Mouse (Mus musculus) limb, embryonic 10.5 days (tissue): ENCODE data around the gene Nrcam. TPM values are rescaled to one million over a fixed set of nuclear protein-coding genes. Genes with fewer than 3 reads are reported as not detected.

Experiments
- DNase-seq: peaks from one replicate; pipeline ENCODE4 v3.0.0-alpha.2; 2017; ENCODE audit warnings: low spot score
- H3K27ac ChIP-seq: fragments of 300-500 bp; sonication (generic); 2 replicates; pipeline ENCODE4 v1.5.1; 2016; ENCODE audit warnings: mild to moderate bottlenecking
- H3K27me3 ChIP-seq: fragments of 300-500 bp; sonication (generic); 2 replicates; pipeline ENCODE4 v1.6.1; 2016; ENCODE audit warnings: low read depth, mild to moderate bottlenecking; ENCODE audit not compliant: poor library complexity, severe bottlenecking
- H3K36me3 ChIP-seq: fragments of 300-500 bp; sonication (generic); 2 replicates; pipeline ENCODE4 v1.6.1; 2016; ENCODE audit warnings: mild to moderate bottlenecking, moderate library complexity
- H3K4me1 ChIP-seq: fragments of 300-500 bp; sonication (generic); 2 replicates; pipeline ENCODE4 v1.6.1; 2016
- H3K4me3 ChIP-seq: fragments of 300-500 bp; sonication (generic); 2 replicates; pipeline ENCODE4 v1.5.1; 2016; ENCODE audit warnings: mild to moderate bottlenecking, moderate library complexity
- H3K9me3 ChIP-seq: fragments of 300-500 bp; sonication (generic); replicated peaks from 2 replicates; pipeline ENCODE4 v1.6.1; 2016; ENCODE audit warnings: mild to moderate bottlenecking
- WGBS: fragments of 180-500 bp; shearing (Covaris S2); methylation state at CpG from one replicate; pipeline ENCODE4 v1.1.7; 2016; 5-methylcytosine and 5-hydroxymethylcytosine counted together
- polyA plus RNA-seq: library from polyadenylated mRNA; unstranded; fragments of >200 nt; fragmentation: Nextera tagmentation; extraction: Ambion mirVana; gene quantifications from 2 replicates; pipeline ENCODE4 v1.2.1, GENCODE M21; 2016

Gene Nrcam
- polyA plus RNA-seq, 1 experiment from 2014 or later: 0.91 TPM

GRCm38 (mm10) chr12:44329316-44330215 is 881 bp downstream of the Nrcam start:
- no peaks in the 10 kb centered on the region for H3K36me3 ChIP-seq
- H3K27ac ChIP-seq: peak overlapping the region; percentile 50; the same call in 1 of the 2 replicates
- peaks cover 52% of the 10 kb centered on the region for H3K27me3 ChIP-seq
- peak overlapping the region; percentile 70 for H3K4me3 ChIP-seq
- no peaks in the 10 kb centered on the region for H3K9me3 ChIP-seq
- H3K4me1 ChIP-seq: peaks cover 19% of the 10 kb centered on the region
- peak; percentile 62 for DNase-seq
- WGBS: under 1% methylated on average over 61 of the region's 61 CpGs

- 1% methylated on average over 9 of the region's 9 CpGs for WGBS
- DNase-seq: no peak
- peaks cover 52% of the 10 kb centered on the region for H3K27me3 ChIP-seq
These were observed 1.6 kb downstream of the Nrcam start for GRCm38 (mm10) chr12:44330216-44330719.

GRCm38 (mm10) chr12:44337136-44337640 is 8.5 kb downstream of the Nrcam start:
- no peak for DNase-seq
- H3K27me3 ChIP-seq: peaks cover 2% of the 10 kb centered on the region; the same call in 1 of the 2 replicates
- no peaks in the 10 kb centered on the region for H3K36me3 ChIP-seq
- H3K4me1 ChIP-seq: peaks cover 14% of the 10 kb centered on the region
- no peaks in the 10 kb centered on the region for H3K9me3 ChIP-seq
- H3K4me3 ChIP-seq: no peak overlapping the region
- WGBS: 88% methylated on average over 2 of the region's 2 CpGs
- H3K27ac ChIP-seq: no peak overlapping the region

More at GRCm38 (mm10) chr12:44330216-44330719, 1.6 kb downstream of the Nrcam start:
- peak overlapping the region; percentile 70 for H3K4me3 ChIP-seq
- H3K9me3 ChIP-seq: no peaks in the 10 kb centered on the region
- H3K36me3 ChIP-seq: no peaks in the 10 kb centered on the region
- 0 out of 2 replicates have a peak overlapping the region, but pooled peaks have one; percentile 50 for H3K27ac ChIP-seq
- H3K4me1 ChIP-seq: peaks cover 19% of the 10 kb centered on the region

- Histone ChIP-seq H3K4me1 (peaks cover 14% of the 10 kb centered on the region), H3K4me3 (no peak overlapping the region), H3K27ac (peak overlapping the region; percentile 2; the same call in 1 of the 2 replicates), H3K27me3 (no peaks in the 10 kb centered on the region), H3K9me3 (no peaks in the 10 kb centered on the region), H3K36me3 (no peaks in the 10 kb centered on the region)
- 51% methylated on average over 8 of the region's 8 CpGs for whole genome bisulfite sequencing
- DNase-seq: peak; percentile 41
These were observed 9.5 kb downstream of the Nrcam start for GRCm38 (mm10) chr12:44338195-44338622.

GRCm38 (mm10) chr12:44344075-44344474 is 15.4 kb downstream of the Nrcam start:
- H3K27me3 ChIP-seq: no peaks in the 10 kb centered on the region
- no peak for DNase-seq
- H3K27ac ChIP-seq: no peak overlapping the region
- H3K4me3 ChIP-seq: no peak overlapping the region
- no peaks in the 10 kb centered on the region for H3K9me3 ChIP-seq
- no peaks in the 10 kb centered on the region for H3K4me1 ChIP-seq
- WGBS: 71% methylated on average over 6 of the region's 6 CpGs
- no peaks in the 10 kb centered on the region for H3K36me3 ChIP-seq

- 74% methylated on average over 5 of the region's 5 CpGs for WGBS
- DNase-seq: no peak
- H3K36me3 ChIP-seq: no peaks in the 10 kb centered on the region
- H3K9me3 ChIP-seq: no peaks in the 10 kb centered on the region
- no peak overlapping the region for H3K27ac ChIP-seq
- no peak overlapping the region for H3K4me3 ChIP-seq
- H3K27me3 ChIP-seq: no peaks in the 10 kb centered on the region
- H3K4me1 ChIP-seq: no peaks in the 10 kb centered on the region
These were observed 16.6 kb downstream of the Nrcam start for GRCm38 (mm10) chr12:44345251-44345650.

GRCm38 (mm10) chr12:44346143-44346542 is 17.5 kb downstream of the Nrcam start:
- H3K27me3 ChIP-seq: no peaks in the 10 kb centered on the region

GRCm38 (mm10) chr12:44355116-44355515 is 26.4 kb downstream of the Nrcam start:
- Histone ChIP-seq H3K27ac (no peak overlapping the region), H3K4me3 (no peak overlapping the region), H3K9me3 (no peaks in the 10 kb centered on the region), H3K27me3 (no peaks in the 10 kb centered on the region), H3K36me3 (no peaks in the 10 kb centered on the region), H3K4me1 (no peaks in the 10 kb centered on the region)
- no peak for DNase-seq
- 89% methylated on average over 4 of the region's 4 CpGs for WGBS

More at GRCm38 (mm10) chr12:44346143-44346542, 17.5 kb downstream of the Nrcam start:
- Histone ChIP-seq H3K27ac (no peak overlapping the region), H3K4me3 (no peak overlapping the region), H3K9me3 (no peaks in the 10 kb centered on the region), H3K4me1 (no peaks in the 10 kb centered on the region), H3K36me3 (no peaks in the 10 kb centered on the region)
- DNase-seq: no peak
- 80% methylated on average over 3 of the region's 3 CpGs for WGBS

- no peak for DNase-seq
- Histone ChIP-seq H3K9me3 (no peaks in the 10 kb centered on the region), H3K36me3 (no peaks in the 10 kb centered on the region), H3K4me1 (no peaks in the 10 kb centered on the region), H3K4me3 (no peak overlapping the region), H3K27ac (no peak overlapping the region), H3K27me3 (no peaks in the 10 kb centered on the region)
- 70% methylated on average over 3 of the region's 3 CpGs for WGBS
These were observed 28.8 kb downstream of the Nrcam start for GRCm38 (mm10) chr12:44357460-44357859.

GRCm38 (mm10) chr12:44357881-44358280 is 29.2 kb downstream of the Nrcam start:
- Histone ChIP-seq H3K4me3 (no peak overlapping the region), H3K9me3 (no peaks in the 10 kb centered on the region), H3K36me3 (no peaks in the 10 kb centered on the region), H3K27ac (no peak overlapping the region), H3K27me3 (no peaks in the 10 kb centered on the region), H3K4me1 (no peaks in the 10 kb centered on the region)
- WGBS: 95% methylated on average over 1 of the region's 1 CpGs
- DNase-seq: no peak

GRCm38 (mm10) chr12:44371076-44371710 is 42.5 kb downstream of the Nrcam start:
- Histone ChIP-seq H3K4me1 (no peaks in the 10 kb centered on the region), H3K27ac (no peak overlapping the region), H3K9me3 (no peaks in the 10 kb centered on the region), H3K4me3 (no peak overlapping the region), H3K36me3 (no peaks in the 10 kb centered on the region), H3K27me3 (no peaks in the 10 kb centered on the region)
- WGBS: 76% methylated on average over 3 of the region's 3 CpGs
- DNase-seq: no peak

- DNase-seq: no peak
- H3K4me3 ChIP-seq: no peak overlapping the region
- H3K36me3 ChIP-seq: no peaks in the 10 kb centered on the region
- H3K27ac ChIP-seq: no peak overlapping the region
- no peaks in the 10 kb centered on the region for H3K4me1 ChIP-seq
- no peaks in the 10 kb centered on the region for H3K27me3 ChIP-seq
- 88% methylated on average over 6 of the region's 6 CpGs for WGBS
- no peaks in the 10 kb centered on the region for H3K9me3 ChIP-seq
These were observed 47.3 kb downstream of the Nrcam start for GRCm38 (mm10) chr12:44375956-44376355.
